Mouse (Mus musculus) lung, adult 2 months (tissue): ENCODE data around the gene Pla2g7.

Experiments
- CTCF ChIP-seq: fragments of 200-500 bp; IDR thresholded peaks from 2 replicates; pipeline ENCODE4 v1.5.1; 2011; ENCODE audit warnings: mild to moderate bottlenecking, low read length, control low read depth; ENCODE audit not compliant: insufficient read depth
- POLR2A ChIP-seq: fragments of 200-500 bp; IDR thresholded peaks from 2 replicates; pipeline ENCODE4 v1.6.1; 2011; ENCODE audit warnings: low read depth, mild to moderate bottlenecking, control low read depth, low read length, borderline replicate concordance; ENCODE audit errors: extremely low read depth

GRCm38 (mm10) chr17:43646925-43647324, 79.0 kb downstream of the Pla2g7 start:
- no peak for TF ChIP-seq CTCF
- TF ChIP-seq POLR2A = no peak
